Mouse (Mus musculus) ES-Bruce4 (cell line): Measurements from ENCODE around the gene Tle2.
A peak's percentile ranks its signal among the peaks of the same experiment; 100 is the strongest.

Source experiments
- CTCF ChIP-seq: IDR thresholded peaks from one replicate; pipeline ENCODE4 v1.8.1; 2011; ENCODE audit warnings: low read depth, low read length
- EP300 ChIP-seq: IDR thresholded peaks from 2 replicates; pipeline ENCODE4 v1.6.1; 2011; ENCODE audit warnings: low read depth, low read length; ENCODE audit not compliant: insufficient read depth
- POLR2A ChIP-seq: IDR thresholded peaks from one replicate; pipeline ENCODE4 v1.8.1; 2011; ENCODE audit warnings: low read length; ENCODE audit not compliant: insufficient read depth

GRCm38 (mm10) chr10:81536734-81537133 is 37.6 kb upstream of the Tle2 start:
- TF ChIP-seq POLR2A (no peak), CTCF (peak; percentile 51), EP300 (no peak)
